Mouse (Mus musculus): Measurements from ENCODE around the gene Otub1. TPM values are rescaled to one million over a fixed set of nuclear protein-coding genes. Genes with fewer than 3 reads are reported as not detected.

The Otub1 gene
- total and polyA plus RNA-seq, 2 experiments, result 39.5 to 61.2 TPM

GRCm38 (mm10) chr19:7195900-7196728 is 10.0 kb downstream of the Otub1 start:
- H3K36me3 ChIP-seq (ENCODE audit: control insufficient read depth, insufficient read depth, low read length), result 0 out of 2 replicates have a peak, but pooled peaks cover 3% of the 10 kb centered on the region
- no peak for DNase-seq (ENCODE audit: extremely low read depth, low read depth, low spot score)
- no peak overlapping the region for H3K4me3 ChIP-seq (ENCODE audit: insufficient read depth, low read depth, low read length)
- no peak overlapping the region for H3K27ac ChIP-seq (replicated peaks; ENCODE audit: insufficient read depth, low read depth, low read length)
- H3K79me2 ChIP-seq (ENCODE audit: control insufficient read depth, insufficient read depth, low read length), result no peaks in the 10 kb centered on the region
- TF ChIP-seq CTCF (IDR thresholded peaks at IDR 0.05; ENCODE audit: low read depth, low read length), result peak; percentile 87
- TF ChIP-seq POLR2A (IDR thresholded peaks at IDR 0.05; ENCODE audit: extremely low read depth, insufficient read depth, low read length), result no peak
- H3K4me1 ChIP-seq (ENCODE audit: control insufficient read depth, insufficient read depth, low read length), result peaks cover 23% of the 10 kb centered on the region
- H3K27me3 ChIP-seq (ENCODE audit: control insufficient read depth, insufficient read depth, low read length), result no peaks in the 10 kb centered on the region
- H3K9ac ChIP-seq (ENCODE audit: low read depth, low read length), result peak overlapping the region; percentile 43; the same call in 1 of the 2 replicates
- 30% methylated on average over 33 of the region's 33 CpGs for WGBS

DNA sequence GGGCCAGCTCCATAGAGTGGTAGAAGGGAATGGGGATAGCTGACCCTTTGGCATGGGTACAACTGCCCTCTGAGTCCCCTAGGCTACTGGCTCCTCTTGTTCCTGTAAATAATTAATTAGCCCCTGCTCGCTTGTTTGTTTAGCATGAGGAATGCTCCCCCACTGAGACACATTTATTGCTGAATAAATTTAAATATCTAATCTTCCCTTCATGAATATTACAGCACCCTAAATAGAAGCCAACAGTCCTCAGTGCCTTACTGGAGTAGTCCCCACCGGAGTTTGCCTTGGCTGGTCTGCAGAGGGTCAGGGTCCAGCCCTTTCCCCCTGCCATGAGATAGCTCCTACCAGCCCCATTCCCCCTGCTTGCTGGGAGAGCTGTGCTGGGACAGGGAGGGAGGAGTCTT is 13.6 kb downstream of the Otub1 start:
- H3K9ac ChIP-seq (ENCODE audit: low read depth, low read length), result peak overlapping the region; percentile 48
- H3K36me3 ChIP-seq (ENCODE audit: control insufficient read depth, insufficient read depth, low read length), result no peaks in the 10 kb centered on the region
- peaks cover 23% of the 10 kb centered on the region for H3K4me1 ChIP-seq (ENCODE audit: control insufficient read depth, insufficient read depth, low read length)
- WGBS, result 11% methylated on average over 2 of the region's 2 CpGs
- no peaks in the 10 kb centered on the region for H3K79me2 ChIP-seq (ENCODE audit: control insufficient read depth, insufficient read depth, low read length)
- TF ChIP-seq CTCF (IDR thresholded peaks at IDR 0.05; ENCODE audit: low read depth, low read length) (no peak), POLR2A (IDR thresholded peaks at IDR 0.05; ENCODE audit: extremely low read depth, insufficient read depth, low read length) (no peak)
- no peak overlapping the region for H3K4me3 ChIP-seq (ENCODE audit: insufficient read depth, low read depth, low read length)
- H3K27me3 ChIP-seq (ENCODE audit: control insufficient read depth, insufficient read depth, low read length), result no peaks in the 10 kb centered on the region
- H3K27ac ChIP-seq (replicated peaks; ENCODE audit: insufficient read depth, low read depth, low read length), result peak overlapping the region; percentile 94
- DNase-seq (ENCODE audit: extremely low read depth, low read depth, low spot score), result peak; percentile 96

DNA sequence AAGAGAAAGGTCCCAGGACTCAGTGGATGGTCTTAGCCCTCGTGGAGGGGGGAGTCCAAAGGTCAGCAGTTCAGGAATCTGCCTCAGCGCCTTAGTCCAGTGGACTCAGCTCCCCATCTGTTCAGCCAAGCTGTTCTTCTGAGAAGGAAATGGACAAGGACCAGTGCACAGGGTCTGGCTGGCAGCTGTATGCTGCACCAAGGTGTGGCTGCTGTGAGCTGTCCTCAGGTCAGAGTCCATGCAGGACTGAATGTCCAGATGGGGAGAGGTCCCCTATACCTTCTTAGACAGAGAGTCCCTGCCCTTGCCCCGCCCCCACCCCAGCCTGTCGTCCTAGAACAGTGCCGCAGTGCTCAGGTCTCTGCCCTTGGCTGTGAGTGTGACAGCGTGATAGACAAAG is 14.5 kb downstream of the Otub1 start:
- Histone ChIP-seq H3K79me2 (ENCODE audit: control insufficient read depth, insufficient read depth, low read length) (no peaks in the 10 kb centered on the region), H3K4me1 (ENCODE audit: control insufficient read depth, insufficient read depth, low read length) (peaks cover 23% of the 10 kb centered on the region), H3K36me3 (ENCODE audit: control insufficient read depth, insufficient read depth, low read length) (no peaks in the 10 kb centered on the region), H3K9ac (ENCODE audit: low read depth, low read length) (peak overlapping the region; percentile 5; the same call in 1 of the 2 replicates), H3K27ac (replicated peaks; ENCODE audit: insufficient read depth, low read depth, low read length) (peak overlapping the region; percentile 94), H3K4me3 (ENCODE audit: insufficient read depth, low read depth, low read length) (no peak overlapping the region), H3K27me3 (ENCODE audit: control insufficient read depth, insufficient read depth, low read length) (no peaks in the 10 kb centered on the region)
- WGBS, result 15% methylated on average over 6 of the region's 6 CpGs
- TF ChIP-seq POLR2A (IDR thresholded peaks at IDR 0.05; ENCODE audit: extremely low read depth, insufficient read depth, low read length) (no peak), CTCF (IDR thresholded peaks at IDR 0.05; ENCODE audit: low read depth, low read length) (no peak)
- DNase-seq (ENCODE audit: extremely low read depth, low read depth, low spot score), result peak; percentile 45

GRCm38 (mm10) chr19:7190986-7191385 is 15.1 kb downstream of the Otub1 start:
- Histone ChIP-seq H3K36me3 (ENCODE audit: control insufficient read depth, insufficient read depth, low read length) (no peaks in the 10 kb centered on the region), H3K27me3 (ENCODE audit: control insufficient read depth, insufficient read depth, low read length) (no peaks in the 10 kb centered on the region), H3K9ac (ENCODE audit: low read depth, low read length) (no peak overlapping the region), H3K4me3 (ENCODE audit: insufficient read depth, low read depth, low read length) (no peak overlapping the region), H3K79me2 (ENCODE audit: control insufficient read depth, insufficient read depth, low read length) (no peaks in the 10 kb centered on the region), H3K27ac (replicated peaks; ENCODE audit: insufficient read depth, low read depth, low read length) (no peak overlapping the region), H3K4me1 (ENCODE audit: control insufficient read depth, insufficient read depth, low read length) (peaks cover 23% of the 10 kb centered on the region)
- DNase-seq (ENCODE audit: extremely low read depth, low read depth, low spot score), result no peak
- 68% methylated on average over 5 of the region's 5 CpGs for WGBS
- TF ChIP-seq POLR2A (IDR thresholded peaks at IDR 0.05; ENCODE audit: extremely low read depth, insufficient read depth, low read length) (no peak), CTCF (IDR thresholded peaks at IDR 0.05; ENCODE audit: low read depth, low read length) (no peak)

GRCm38 (mm10) chr19:7189026-7189425 is 17.1 kb downstream of the Otub1 start:
- peaks cover 22% of the 10 kb centered on the region for H3K4me1 ChIP-seq (ENCODE audit: control insufficient read depth, insufficient read depth, low read length)

GRCm38 (mm10) chr19:7187157-7187556 is 19.0 kb downstream of the Otub1 start:
- 93% methylated on average over 5 of the region's 5 CpGs for WGBS
- Histone ChIP-seq H3K79me2 (ENCODE audit: control insufficient read depth, insufficient read depth, low read length) (no peaks in the 10 kb centered on the region), H3K4me1 (ENCODE audit: control insufficient read depth, insufficient read depth, low read length) (peaks cover 11% of the 10 kb centered on the region), H3K9ac (ENCODE audit: low read depth, low read length) (no peak overlapping the region), H3K4me3 (ENCODE audit: insufficient read depth, low read depth, low read length) (no peak overlapping the region), H3K27me3 (ENCODE audit: control insufficient read depth, insufficient read depth, low read length) (no peaks in the 10 kb centered on the region), H3K27ac (replicated peaks; ENCODE audit: insufficient read depth, low read depth, low read length) (no peak overlapping the region), H3K36me3 (ENCODE audit: control insufficient read depth, insufficient read depth, low read length) (no peaks in the 10 kb centered on the region)
- no peak for DNase-seq (ENCODE audit: extremely low read depth, low read depth, low spot score)
- TF ChIP-seq POLR2A (IDR thresholded peaks at IDR 0.05; ENCODE audit: extremely low read depth, insufficient read depth, low read length), result no peak
- TF ChIP-seq CTCF (IDR thresholded peaks at IDR 0.05; ENCODE audit: low read depth, low read length), result no peak

More at GRCm38 (mm10) chr19:7189026-7189425, 17.1 kb downstream of the Otub1 start:
- no peak for DNase-seq (ENCODE audit: extremely low read depth, low read depth, low spot score)
- Histone ChIP-seq H3K36me3 (ENCODE audit: control insufficient read depth, insufficient read depth, low read length) (no peaks in the 10 kb centered on the region), H3K27me3 (ENCODE audit: control insufficient read depth, insufficient read depth, low read length) (no peaks in the 10 kb centered on the region), H3K27ac (replicated peaks; ENCODE audit: insufficient read depth, low read depth, low read length) (no peak overlapping the region), H3K79me2 (ENCODE audit: control insufficient read depth, insufficient read depth, low read length) (no peaks in the 10 kb centered on the region), H3K4me3 (ENCODE audit: insufficient read depth, low read depth, low read length) (no peak overlapping the region), H3K9ac (ENCODE audit: low read depth, low read length) (no peak overlapping the region)
- 94% methylated on average over 4 of the region's 4 CpGs for WGBS
- TF ChIP-seq CTCF (IDR thresholded peaks at IDR 0.05; ENCODE audit: low read depth, low read length) (no peak), POLR2A (IDR thresholded peaks at IDR 0.05; ENCODE audit: extremely low read depth, insufficient read depth, low read length) (no peak)

All from liver, adult 2 months (tissue).